Mouse (Mus musculus): ENCODE results near the gene Aass.
"Not testable (repeated sequence)": the region's sequence is repeated elsewhere in the genome, so short reads cannot be mapped to it uniquely, and the experiment has no call there.

GRCm38 (mm10) chr6:23089292-23089691, 43.5 kb downstream of the Aass start:
- not testable (repeated sequence) for TF ChIP-seq POLR2A (IDR thresholded peaks at IDR 0.05; ENCODE audit: low read depth, low read length); CTCF (conservative IDR thresholded peaks at IDR 0.05; ENCODE audit: insufficient read depth, insufficient read length, low read depth, low read length)
